Mouse (Mus musculus): ENCODE results near the gene Tns1. TPM values are rescaled to one million over a fixed set of nuclear protein-coding genes. Genes with fewer than 3 reads are reported as not detected.

The Tns1 gene
- total and polyA plus RNA-seq, 3 experiments = 0.40 to 3.6 (median 0.89) TPM

GRCm38 (mm10) chr1:74070001-74070551 lies 54.2 kb downstream of the Tns1 start:
- H3K79me2 ChIP-seq (replicated peaks; ENCODE audit: control insufficient read depth, extremely low read depth, insufficient read depth, poor library complexity, severe bottlenecking) = no peaks in the 10 kb centered on the region
- H3K4me1 ChIP-seq (ENCODE audit: control insufficient read depth in 1 of 2, insufficient read depth in 2 of 2) = peaks cover 0 to 7% of the 10 kb centered on the region in 2 experiments; a peak in 2 of 4 replicates
- in situ Hi-C loops (cut with MboI; ENCODE audit: low pct_ligation_motif_present, low pct_unique_long_range_greater_than_20kb, low sequenced_read_pairs) (loop anchor here (10.0 kb wide), 1 partner anchor 75 kb away; no protein-coding TSS in a partner anchor), dilution Hi-C loops (cut with MboI; ENCODE audit: extremely low pct_ligation_motif_present, extremely low pct_unique_long_range_greater_than_20kb, low sequenced_read_pairs) (no loop called here)
- H3K27ac ChIP-seq (ENCODE audit: insufficient read depth, low read depth) = no peak overlapping the region
- TF ChIP-seq CTCF (conservative IDR thresholded peaks at IDR 0.05 in 1 of 2, IDR thresholded peaks at IDR 0.05 in 1 of 2; ENCODE audit: low read depth in 2 of 2, low read length in 2 of 2) = no peak
- TF ChIP-seq ZMIZ1 (IDR thresholded peaks at IDR 0.05; ENCODE audit: low read depth, low read length) = no peak
- TF ChIP-seq KAT2A (IDR thresholded peaks at IDR 0.05; ENCODE audit: insufficient replicate concordance, low read length) = no peak
- no peak for TF ChIP-seq USF2 (conservative IDR thresholded peaks at IDR 0.05; ENCODE audit: low read depth, low read length)
- TF ChIP-seq ZNF384 (IDR thresholded peaks at IDR 0.05; ENCODE audit: low read depth, low read length) = no peak
- no peak for TF ChIP-seq ZKSCAN1 (IDR thresholded peaks at IDR 0.05; ENCODE audit: borderline replicate concordance, low read depth, low read length)
- TF ChIP-seq SMC3 (IDR thresholded peaks at IDR 0.05; ENCODE audit: low read depth, low read length) = no peak
- TF ChIP-seq RCOR1 (conservative IDR thresholded peaks at IDR 0.05; ENCODE audit: low read depth, low read length) = no peak
- no peak for TF ChIP-seq JUN (IDR thresholded peaks at IDR 0.05; ENCODE audit: insufficient read depth, low read depth, low read length)
- no peak for TF ChIP-seq NELFE (IDR thresholded peaks at IDR 0.05; ENCODE audit: low read depth, low read length)
- TF ChIP-seq POLR2AphosphoS2 (IDR thresholded peaks at IDR 0.05; ENCODE audit: low read depth, low read length) = no peak
- TF ChIP-seq SIN3A (IDR thresholded peaks at IDR 0.05; ENCODE audit: low read length) = no peak
- TF ChIP-seq IRF4 (IDR thresholded peaks at IDR 0.05; ENCODE audit: low read depth, low read length) = no peak
- TF ChIP-seq CHD1 (IDR thresholded peaks at IDR 0.05; ENCODE audit: low read depth, low read length) = no peak
- TF ChIP-seq MAFK (IDR thresholded peaks at IDR 0.05; ENCODE audit: insufficient replicate concordance, low read length) = no peak
- TF ChIP-seq MAX (IDR thresholded peaks at IDR 0.05; ENCODE audit: low read length) = no peak
- TF ChIP-seq HCFC1 (IDR thresholded peaks at IDR 0.05; ENCODE audit: low read depth, low read length) = no peak
- no peak for TF ChIP-seq MYC (IDR thresholded peaks at IDR 0.05; ENCODE audit: low read depth, low read length)
- H3K9me3 ChIP-seq (replicated peaks; ENCODE audit: low read length) = no peaks in the 10 kb centered on the region
- no peak for DNase-seq (ENCODE audit: extremely low read depth)
- peaks cover 17% of the 10 kb centered on the region for H3K27me3 ChIP-seq (replicated peaks)
- no peaks in the 10 kb centered on the region for H3K36me3 ChIP-seq (replicated peaks in 1 of 2; ENCODE audit: control insufficient read depth in 1 of 2, insufficient read depth in 1 of 2, low read length in 1 of 2)
- no peak overlapping the region for H3K4me2 ChIP-seq (ENCODE audit: insufficient read depth, low read depth, poor library complexity, severe bottlenecking)
- no peak overlapping the region for H3K4me3 ChIP-seq (replicated peaks in 1 of 3; ENCODE audit: low read depth in 2 of 3, low read length in 2 of 3, poor library complexity in 1 of 3)
- H3K9ac ChIP-seq (ENCODE audit: insufficient read depth, low read depth) = no peak overlapping the region

- no peak overlapping the region for H3K27ac ChIP-seq (ENCODE audit: insufficient read depth, low read depth)
- no peak for DNase-seq (ENCODE audit: extremely low read depth)
- no peak overlapping the region for H3K4me3 ChIP-seq (replicated peaks in 1 of 3; ENCODE audit: low read depth in 2 of 3, low read length in 2 of 3, poor library complexity in 1 of 3)
- no peaks in the 10 kb centered on the region for H3K79me2 ChIP-seq (replicated peaks; ENCODE audit: control insufficient read depth, extremely low read depth, insufficient read depth, poor library complexity, severe bottlenecking)
- dilution Hi-C loops (cut with MboI; ENCODE audit: extremely low pct_ligation_motif_present, extremely low pct_unique_long_range_greater_than_20kb, low sequenced_read_pairs) = no loop called here
- no peaks in the 10 kb centered on the region for H3K36me3 ChIP-seq (replicated peaks in 1 of 2; ENCODE audit: control insufficient read depth in 1 of 2, insufficient read depth in 1 of 2, low read length in 1 of 2)
- H3K9me3 ChIP-seq (replicated peaks; ENCODE audit: low read length) = no peaks in the 10 kb centered on the region
- no peak overlapping the region for H3K4me2 ChIP-seq (ENCODE audit: insufficient read depth, low read depth, poor library complexity, severe bottlenecking)
- no peak overlapping the region for H3K9ac ChIP-seq (ENCODE audit: insufficient read depth, low read depth)
- no peaks in the 10 kb centered on the region for H3K4me1 ChIP-seq (ENCODE audit: control insufficient read depth in 1 of 2, insufficient read depth in 2 of 2)
- in situ Hi-C loops (cut with MboI; ENCODE audit: low pct_ligation_motif_present, low pct_unique_long_range_greater_than_20kb, low sequenced_read_pairs) = no loop called here
- H3K27me3 ChIP-seq (replicated peaks) = peaks cover 17% of the 10 kb centered on the region
- TF ChIP-seq CHD2 (IDR thresholded peaks at IDR 0.05; ENCODE audit: low read length) = no peak
- no peak for TF ChIP-seq POLR2A (IDR thresholded peaks at IDR 0.05; ENCODE audit: low read depth, low read length)
- no peak for TF ChIP-seq MXI1 (IDR thresholded peaks at IDR 0.05; ENCODE audit: low read depth, low read length)
- TF ChIP-seq BHLHE40 (IDR thresholded peaks at IDR 0.05; ENCODE audit: low read depth, low read length) = no peak
- no peak for TF ChIP-seq ELF1 (IDR thresholded peaks at IDR 0.05; ENCODE audit: low read depth, low read length)
- no peak for TF ChIP-seq TCF12 (IDR thresholded peaks at IDR 0.05; ENCODE audit: low read depth, low read length)
- no peak for TF ChIP-seq ZC3H11A (IDR thresholded peaks at IDR 0.05; ENCODE audit: low read depth, low read length)
- TF ChIP-seq UBTF (IDR thresholded peaks at IDR 0.05; ENCODE audit: low read depth, low read length) = no peak
Measured at GRCm38 (mm10) chr1:74069085-74069835, 55.0 kb downstream of the Tns1 start.

All from CH12.LX (cell line).